Mouse (Mus musculus) olfactory bulb, adult 2 months (tissue): Measurements from ENCODE around the gene Gstp2.

Experiments
- CTCF ChIP-seq: fragments of 200-500 bp; IDR thresholded peaks from 2 replicates; pipeline ENCODE4 v1.5.1; 2012; ENCODE audit warnings: low read depth, mild to moderate bottlenecking, low read length, moderate library complexity; ENCODE audit not compliant: insufficient read depth
- POLR2A ChIP-seq: fragments of 200-500 bp; IDR thresholded peaks from 2 replicates; pipeline ENCODE4 v1.6.1; 2012; ENCODE audit warnings: mild to moderate bottlenecking, low read depth, low read length, moderate library complexity; ENCODE audit not compliant: insufficient read depth

GRCm38 (mm10) chr19:3990804-3991203, 55.0 kb downstream of the Gstp2 start:
- TF ChIP-seq CTCF (no peak), POLR2A (no peak)
